Mouse (Mus musculus) embryonic facial prominence, embryonic 14.5 days (tissue): ENCODE results near the gene Kif28. TPM values are rescaled to one million over a fixed set of nuclear protein-coding genes. Genes with fewer than 3 reads are reported as not detected.
"Not testable (repeated sequence)": the region's sequence is repeated elsewhere in the genome, so short reads cannot be mapped to it uniquely, and the experiment has no call there.

ENCODE experiments used
- ATAC-seq: fragments of 200-750 bp; cut with Nextera tagmentation; 2 replicates; pipeline ENCODE4 v1.8.0; 2017; ENCODE audit warnings: low read depth, moderate number of reproducible peaks, moderate TSS enrichment
- DNase-seq: peaks from one replicate; pipeline ENCODE4 v3.0.0-alpha.2; 2015; ENCODE audit warnings: low spot score
- H3K27ac ChIP-seq: fragments of 300-500 bp; sonication (generic); replicated peaks from 2 replicates; pipeline ENCODE4 v1.5.1; 2014; ENCODE audit warnings: low read depth, mild to moderate bottlenecking, low read length, moderate library complexity
- H3K27me3 ChIP-seq: fragments of 300-500 bp; sonication (generic); replicated peaks from 2 replicates; pipeline ENCODE4 v1.6.1; 2014; ENCODE audit warnings: low read length; ENCODE audit not compliant: control insufficient read depth, insufficient read depth
- H3K36me3 ChIP-seq: fragments of 300-500 bp; sonication (generic); 2 replicates; pipeline ENCODE4 v1.6.1; 2014; ENCODE audit warnings: low read length, mixed read lengths; ENCODE audit not compliant: control insufficient read depth, insufficient read depth
- H3K4me1 ChIP-seq: fragments of 300-500 bp; sonication (generic); 2 replicates; pipeline ENCODE4 v1.6.1; 2014; ENCODE audit warnings: antibody characterized with exemption, low read length; ENCODE audit not compliant: control insufficient read depth, insufficient read depth
- H3K4me2 ChIP-seq: fragments of 300-500 bp; sonication (generic); 2 replicates; pipeline ENCODE4 v1.6.1; 2014; ENCODE audit warnings: low read depth, mild to moderate bottlenecking, low read length, moderate library complexity, mixed read lengths
- H3K4me3 ChIP-seq: fragments of 300-500 bp; sonication (generic); 2 replicates; pipeline ENCODE4 v1.5.1; 2014; ENCODE audit warnings: low read depth, mild to moderate bottlenecking, low read length
- H3K9ac ChIP-seq: fragments of 300-500 bp; sonication (generic); 2 replicates; pipeline ENCODE4 v1.6.1; 2014; ENCODE audit warnings: low read depth, mild to moderate bottlenecking, low read length, moderate library complexity, mixed read lengths
- H3K9me3 ChIP-seq: fragments of 300-500 bp; sonication (generic); 2 replicates; pipeline ENCODE4 v1.6.1; 2016; ENCODE audit warnings: low read length; ENCODE audit not compliant: control insufficient read depth
- WGBS: fragments of 180-500 bp; shearing (Covaris S2); extraction: QIAGEN DNeasy Blood & Tissue Kit; methylation state at CpG from one replicate; pipeline ENCODE4 v1.1.7; 2014; 5-methylcytosine and 5-hydroxymethylcytosine counted together
- polyA plus RNA-seq: library from polyadenylated mRNA; unstranded; fragments of >200 nt; fragmentation: Nextera tagmentation; extraction: Ambion mirVana; gene quantifications from 2 replicates; pipeline ENCODE4 v1.2.1, GENCODE M21; 2014

The Kif28 gene
- polyA plus RNA-seq, 1 experiment from 2014 or later, result 0.17 TPM

DNA sequence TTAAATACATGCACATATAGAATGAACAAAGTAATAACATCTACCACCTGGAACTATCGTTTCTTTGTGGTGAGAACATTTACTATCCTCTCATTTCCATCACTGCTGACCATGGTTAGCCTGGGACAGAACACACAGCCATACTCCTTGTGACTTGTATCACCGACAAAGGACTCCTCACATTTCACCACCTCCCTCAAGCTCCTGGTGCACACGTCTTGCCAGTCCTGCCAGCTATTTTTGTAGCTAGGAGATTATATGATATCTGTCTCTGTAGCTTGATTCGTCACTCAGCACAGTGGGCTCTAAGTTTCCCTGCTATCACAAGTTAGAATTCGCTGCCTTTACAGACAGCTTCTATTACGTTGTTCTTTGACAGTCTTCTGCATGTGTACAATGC is 56.7 kb downstream of the Kif28 start:
- no peaks in the 10 kb centered on the region for H3K9me3 ChIP-seq
- no peak overlapping the region for H3K27ac ChIP-seq
- no peaks in the 10 kb centered on the region for H3K27me3 ChIP-seq
- H3K9ac ChIP-seq, result no peak overlapping the region
- H3K4me3 ChIP-seq, result no peak overlapping the region
- no peaks in the 10 kb centered on the region for H3K4me1 ChIP-seq
- ATAC-seq (no peak), DNase-seq (no peak)
- no peak overlapping the region for H3K4me2 ChIP-seq
- H3K36me3 ChIP-seq, result peaks cover 47% of the 10 kb centered on the region
- WGBS, result 77% methylated on average over 6 of the region's 6 CpGs

DNA sequence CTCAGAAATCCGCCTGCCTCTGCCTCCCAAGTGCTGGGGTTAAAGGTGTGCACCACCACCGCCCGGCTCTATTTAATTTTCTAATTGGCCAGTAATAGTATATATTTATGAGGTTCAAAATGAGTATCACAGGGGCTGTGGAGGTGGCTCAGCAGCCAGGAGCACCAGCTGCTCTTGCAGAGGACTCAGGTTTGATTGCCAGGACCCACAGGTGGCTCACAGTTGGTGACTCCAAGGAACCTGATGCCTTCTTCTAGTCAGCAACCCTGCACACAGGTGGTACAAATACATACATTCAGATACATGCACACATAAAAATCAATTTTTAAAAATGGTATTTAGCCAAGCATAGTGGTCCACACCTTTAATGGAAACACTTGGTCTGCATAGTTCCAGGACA is 57.1 kb downstream of the Kif28 start:
- Histone ChIP-seq H3K4me3 (no peak overlapping the region), H3K27me3 (no peaks in the 10 kb centered on the region), H3K4me1 (no peaks in the 10 kb centered on the region), H3K27ac (no peak overlapping the region), H3K4me2 (no peak overlapping the region), H3K36me3 (peaks cover 52% of the 10 kb centered on the region), H3K9me3 (no peaks in the 10 kb centered on the region), H3K9ac (no peak overlapping the region)
- 93% methylated on average over 3 of the region's 3 CpGs for WGBS
- no peak for DNase-seq
- ATAC-seq, result no peak

DNA sequence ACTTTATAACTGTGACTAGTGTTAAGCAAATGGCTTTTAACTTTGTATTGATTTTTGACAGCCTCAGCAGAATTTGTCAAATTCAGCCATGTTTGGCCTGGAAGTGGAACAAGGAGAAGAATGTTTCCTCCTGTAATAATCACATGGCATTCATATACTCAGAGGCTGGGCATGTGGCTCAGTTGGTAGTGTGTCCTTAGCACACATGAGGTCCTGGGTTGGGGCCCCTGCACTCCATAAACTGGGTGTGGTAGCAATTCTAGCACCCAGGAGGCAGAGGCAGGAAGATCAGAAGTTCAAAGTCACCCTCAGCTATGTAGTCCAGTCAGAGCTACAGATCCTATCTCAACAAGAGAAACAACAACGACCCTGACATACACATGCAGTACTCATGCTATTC is 57.8 kb downstream of the Kif28 start:
- Histone ChIP-seq H3K36me3 (peaks cover 55% of the 10 kb centered on the region), H3K4me2 (no peak overlapping the region), H3K27ac (no peak overlapping the region), H3K4me3 (no peak overlapping the region), H3K9ac (no peak overlapping the region), H3K4me1 (no peaks in the 10 kb centered on the region), H3K27me3 (no peaks in the 10 kb centered on the region), H3K9me3 (no peaks in the 10 kb centered on the region)
- DNase-seq (no peak), ATAC-seq (no peak)
- 92% methylated on average over 1 of the region's 1 CpGs for WGBS

DNA sequence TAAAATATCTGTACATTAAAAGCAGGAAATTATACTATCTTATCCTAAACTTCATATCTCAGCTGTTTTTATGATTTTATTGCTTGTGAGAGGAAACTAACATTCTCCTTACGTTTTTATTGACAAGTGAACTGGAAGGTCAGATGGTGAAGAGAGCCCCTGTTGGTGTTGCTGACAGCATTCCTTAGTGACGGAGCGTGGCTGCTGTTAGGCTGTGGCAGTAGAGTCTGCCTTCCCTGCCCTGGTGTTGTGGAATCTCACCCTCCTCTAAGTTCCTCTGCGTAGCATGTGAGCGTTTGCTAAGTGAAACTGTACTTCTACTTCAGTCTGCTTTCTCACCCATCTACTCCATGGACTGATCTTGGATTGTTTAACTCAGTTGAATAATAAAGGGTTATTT is 58.3 kb downstream of the Kif28 start:
- ATAC-seq (no peak), DNase-seq (no peak)
- no peak overlapping the region for H3K4me2 ChIP-seq
- no peaks in the 10 kb centered on the region for H3K9me3 ChIP-seq
- H3K4me3 ChIP-seq, result no peak overlapping the region
- H3K4me1 ChIP-seq, result no peaks in the 10 kb centered on the region
- no peaks in the 10 kb centered on the region for H3K27me3 ChIP-seq
- no peak overlapping the region for H3K9ac ChIP-seq
- no peak overlapping the region for H3K27ac ChIP-seq
- WGBS, result 79% methylated on average over 5 of the region's 5 CpGs
- H3K36me3 ChIP-seq, result peaks cover 60% of the 10 kb centered on the region

DNA sequence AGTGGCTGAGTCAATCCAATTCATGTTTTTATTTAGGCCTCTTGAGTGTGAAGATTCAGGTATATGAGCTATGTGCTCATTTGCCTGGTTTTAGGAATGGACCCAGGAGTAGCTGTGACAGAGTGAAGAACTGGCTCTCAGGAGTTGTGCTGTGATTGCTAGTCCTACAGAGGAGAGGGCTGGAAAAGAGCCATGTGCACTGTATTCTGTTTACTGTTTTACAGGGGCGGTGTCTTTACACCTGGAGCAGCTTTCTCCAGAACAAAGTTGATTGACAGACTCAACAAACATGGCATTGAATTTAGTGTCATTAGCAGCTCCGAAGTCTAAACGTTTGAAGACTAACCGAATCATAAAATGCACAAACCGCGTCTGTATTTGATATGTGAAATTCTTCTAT is 58.7 kb downstream of the Kif28 start:
- ATAC-seq, result no peak

DNA sequence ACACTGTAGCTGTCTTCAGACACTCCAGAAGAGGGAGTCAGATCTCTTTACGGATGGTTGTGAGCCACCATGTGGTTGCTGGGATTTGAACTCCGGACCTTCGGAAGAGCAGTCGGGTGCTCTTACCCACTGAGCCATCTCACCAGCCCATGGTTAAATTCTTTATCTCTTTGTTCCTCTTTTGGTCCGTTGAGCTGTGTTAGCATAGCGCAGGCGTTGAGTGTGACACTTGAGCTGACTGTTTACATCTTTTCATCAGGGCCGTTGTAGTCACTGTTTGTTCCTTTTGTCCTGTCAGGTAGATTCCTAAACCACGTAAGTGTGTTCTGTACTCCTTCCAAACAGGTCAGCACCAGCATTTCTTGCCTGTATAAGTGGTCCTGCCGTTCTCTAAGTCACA is 62.3 kb downstream of the Kif28 start:
- not testable (repeated sequence) for H3K4me1 ChIP-seq, H3K9ac ChIP-seq, H3K9me3 ChIP-seq, ATAC-seq, H3K4me2 ChIP-seq, H3K27ac ChIP-seq, DNase-seq, H3K4me3 ChIP-seq, H3K27me3 ChIP-seq
- peaks cover 84% of the 10 kb centered on the region for H3K36me3 ChIP-seq
- WGBS, result 88% methylated on average over 9 of the region's 10 CpGs

More for the DNA sequence above, 58.7 kb downstream of the Kif28 start:
- no peak overlapping the region for H3K4me3 ChIP-seq
- no peaks in the 10 kb centered on the region for H3K27me3 ChIP-seq
- no peaks in the 10 kb centered on the region for H3K9me3 ChIP-seq
- no peak overlapping the region for H3K9ac ChIP-seq
- 88% methylated on average over 6 of the region's 6 CpGs for WGBS
- no peak overlapping the region for H3K4me2 ChIP-seq
- peaks cover 65% of the 10 kb centered on the region for H3K36me3 ChIP-seq
- no peaks in the 10 kb centered on the region for H3K4me1 ChIP-seq
- DNase-seq, result no peak
- no peak overlapping the region for H3K27ac ChIP-seq

DNA sequence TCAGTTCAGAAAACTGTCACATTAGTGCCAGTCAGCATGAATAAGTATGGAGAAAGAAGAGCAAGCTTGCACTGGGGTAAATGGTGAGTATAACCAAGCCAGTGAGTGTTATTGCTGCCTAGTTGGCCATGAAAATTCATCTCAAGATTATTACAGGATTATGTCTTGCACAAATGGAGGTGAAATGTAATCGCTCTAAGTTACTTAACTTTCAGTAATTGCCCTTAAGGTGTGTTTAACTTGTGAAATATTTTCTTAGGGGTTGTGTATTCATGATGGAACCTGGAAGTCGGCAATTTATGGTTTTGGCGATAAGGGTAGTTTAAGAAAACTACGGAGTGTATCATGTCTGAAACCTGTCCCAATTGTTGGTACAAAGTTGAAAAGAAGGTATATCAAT is 65.7 kb downstream of the Kif28 start:
- no peak overlapping the region for H3K27ac ChIP-seq
- no peak for DNase-seq
- peaks cover 80% of the 10 kb centered on the region for H3K36me3 ChIP-seq
- WGBS, result 87% methylated on average over 4 of the region's 4 CpGs
- no peaks in the 10 kb centered on the region for H3K9me3 ChIP-seq
- no peaks in the 10 kb centered on the region for H3K4me1 ChIP-seq
- H3K27me3 ChIP-seq, result no peaks in the 10 kb centered on the region
- ATAC-seq, result no peak
- H3K4me3 ChIP-seq, result no peak overlapping the region
- no peak overlapping the region for H3K9ac ChIP-seq
- no peak overlapping the region for H3K4me2 ChIP-seq

DNA sequence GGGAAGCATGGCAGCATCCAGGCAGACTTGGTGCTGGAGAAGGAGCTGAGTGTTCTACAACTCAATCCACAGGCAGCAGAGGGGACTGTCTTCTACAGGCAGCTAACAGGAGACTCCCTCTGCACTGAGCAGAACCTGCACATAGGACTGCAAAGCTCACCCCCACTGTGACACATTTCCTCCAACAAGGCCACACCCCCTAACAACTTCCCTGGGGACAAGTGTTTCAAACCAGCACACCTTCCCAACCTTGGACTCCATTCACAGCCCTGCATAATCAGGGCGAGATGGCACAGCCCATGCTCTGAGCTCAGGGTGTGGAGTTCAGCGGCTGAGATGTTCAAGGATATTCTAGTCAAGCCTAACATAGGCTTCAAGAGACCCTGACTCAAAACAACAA is 68.0 kb downstream of the Kif28 start:
- no peak overlapping the region for H3K4me3 ChIP-seq
- no peaks in the 10 kb centered on the region for H3K27me3 ChIP-seq
- no peaks in the 10 kb centered on the region for H3K4me1 ChIP-seq
- 89% methylated on average over 2 of the region's 2 CpGs for WGBS
- no peaks in the 10 kb centered on the region for H3K9me3 ChIP-seq
- ATAC-seq, result no peak
- H3K9ac ChIP-seq, result no peak overlapping the region
- H3K27ac ChIP-seq, result no peak overlapping the region
- DNase-seq, result no peak
- peaks cover 84% of the 10 kb centered on the region for H3K36me3 ChIP-seq
- H3K4me2 ChIP-seq, result no peak overlapping the region

DNA sequence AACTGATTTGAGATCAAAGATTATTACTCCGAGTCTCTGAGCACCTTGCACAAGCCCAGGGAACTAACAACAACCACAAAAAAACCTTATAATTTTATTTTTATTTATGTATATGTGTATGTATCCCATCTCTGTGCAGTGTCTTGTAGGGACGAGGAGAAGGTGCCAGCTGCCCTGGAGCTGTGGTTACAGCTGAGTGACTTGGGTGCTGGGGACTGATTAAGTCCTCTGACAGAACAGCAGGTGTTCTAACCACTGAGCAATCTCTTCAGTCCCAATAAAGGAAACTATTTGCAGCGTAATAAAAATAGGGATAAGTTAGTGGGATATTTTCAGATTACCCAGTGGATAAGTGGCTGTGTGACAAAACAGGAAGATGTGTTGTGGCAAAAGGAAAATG is 70.7 kb downstream of the Kif28 start:
- WGBS, result 93% methylated on average over 3 of the region's 3 CpGs
- no peaks in the 10 kb centered on the region for H3K27me3 ChIP-seq
- peaks cover 67% of the 10 kb centered on the region for H3K36me3 ChIP-seq
- H3K27ac ChIP-seq, result no peak overlapping the region
- no peak for DNase-seq
- ATAC-seq, result no peak
- no peak overlapping the region for H3K9ac ChIP-seq
- H3K4me2 ChIP-seq, result no peak overlapping the region
- H3K4me1 ChIP-seq, result peaks cover 3% of the 10 kb centered on the region; the same call in 1 of the 2 replicates
- no peak overlapping the region for H3K4me3 ChIP-seq
- no peaks in the 10 kb centered on the region for H3K9me3 ChIP-seq
